Mouse (Mus musculus): ENCODE measurements around the gene Fosl1. TPM values are rescaled to one million over a fixed set of nuclear protein-coding genes. Genes with fewer than 3 reads are reported as not detected.

Fosl1 gene
- total RNA-seq, 2 experiments from 2014 or later = 0.20 TPM; not detected in 1

DNA sequence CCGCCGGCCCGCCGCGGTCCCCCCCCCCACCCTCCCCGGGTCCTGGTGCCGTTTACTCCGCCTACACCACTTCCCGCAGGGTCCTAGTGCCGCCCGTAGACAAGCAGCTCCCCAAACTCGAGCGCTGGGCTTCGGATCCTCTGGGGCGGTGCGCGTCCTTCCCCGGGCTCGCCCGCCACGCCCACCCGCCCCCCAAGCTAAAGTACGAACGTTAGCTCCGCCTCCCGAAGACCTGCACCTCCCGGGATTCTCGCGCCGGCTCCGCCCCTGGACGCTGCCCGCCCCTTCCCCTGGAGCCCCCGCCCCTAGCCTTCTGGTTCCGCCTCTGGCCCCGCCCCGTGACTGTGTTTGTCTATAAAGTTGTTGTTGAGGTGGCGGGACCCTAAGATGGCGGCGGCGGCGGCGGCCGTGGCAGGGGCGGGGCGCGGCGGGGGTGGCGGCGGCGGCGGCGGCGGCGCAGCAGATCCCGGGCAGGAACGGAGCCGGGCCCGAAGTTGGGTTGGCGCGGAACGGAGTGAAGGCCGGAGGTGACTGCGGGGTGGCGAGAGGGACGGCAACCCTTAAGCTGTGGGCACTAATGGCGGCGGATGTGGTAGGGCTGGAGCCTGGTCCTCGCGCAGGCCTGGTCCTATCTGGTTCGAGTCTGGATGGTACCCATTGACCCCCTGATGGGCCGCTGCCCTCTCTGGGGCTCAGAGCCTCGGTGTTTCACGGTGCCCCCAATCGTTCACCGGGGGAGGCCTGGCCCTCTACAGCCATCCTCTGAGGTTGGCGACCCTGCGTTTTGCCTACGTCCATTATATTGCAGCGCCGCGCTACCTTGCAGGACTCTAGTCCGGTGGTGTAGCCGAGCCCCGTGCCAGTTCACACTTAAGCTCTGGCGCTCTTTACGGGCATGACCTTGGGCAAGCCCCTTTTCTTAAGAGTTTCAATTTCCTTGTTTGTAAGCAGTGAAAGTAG is 22.3 kb upstream of the Fosl1 start, which contains the start of the genes Drap1 and AI837181:
Drap1 (minus strand) TSS at position 198 of the 960 bp plus-strand sequence.
AI837181 (plus strand) TSS at position 363 of the 960 bp plus-strand sequence.
- DNase-seq (ENCODE audit: low spot score in 2 of 2) = peak; percentile 90 to 98

DNA sequence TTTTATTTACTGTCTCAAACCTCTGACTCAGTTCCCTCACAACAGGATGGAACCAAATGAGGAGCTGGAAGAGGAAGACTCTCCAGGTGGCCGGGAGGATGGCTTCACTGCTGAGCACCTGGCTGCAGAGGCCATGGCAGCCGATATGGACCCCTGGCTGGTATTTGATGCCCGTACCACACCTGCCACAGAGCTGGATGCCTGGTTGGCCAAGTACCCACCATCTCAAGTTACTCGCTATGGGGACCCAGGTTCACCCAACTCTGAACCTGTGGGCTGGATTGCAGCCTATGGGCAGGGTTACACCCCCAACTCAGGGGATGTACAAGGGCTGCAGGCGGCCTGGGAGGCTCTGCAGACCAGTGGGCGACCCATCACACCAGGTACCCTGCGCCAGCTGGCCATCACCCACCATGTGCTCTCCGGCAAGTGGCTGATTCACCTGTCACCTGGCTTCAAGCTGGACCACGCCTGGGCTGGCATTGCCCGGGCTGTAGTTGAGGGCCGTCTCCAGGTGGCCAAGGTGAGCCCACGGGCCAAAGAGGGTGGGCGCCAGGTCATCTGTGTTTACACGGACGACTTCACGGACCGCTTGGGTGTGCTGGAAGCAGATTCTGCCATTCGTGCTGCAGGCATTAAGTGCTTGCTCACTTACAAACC is 21.3 kb upstream of the Fosl1 start:
- no peak for DNase-seq (ENCODE audit: low spot score in 2 of 2)

DNA sequence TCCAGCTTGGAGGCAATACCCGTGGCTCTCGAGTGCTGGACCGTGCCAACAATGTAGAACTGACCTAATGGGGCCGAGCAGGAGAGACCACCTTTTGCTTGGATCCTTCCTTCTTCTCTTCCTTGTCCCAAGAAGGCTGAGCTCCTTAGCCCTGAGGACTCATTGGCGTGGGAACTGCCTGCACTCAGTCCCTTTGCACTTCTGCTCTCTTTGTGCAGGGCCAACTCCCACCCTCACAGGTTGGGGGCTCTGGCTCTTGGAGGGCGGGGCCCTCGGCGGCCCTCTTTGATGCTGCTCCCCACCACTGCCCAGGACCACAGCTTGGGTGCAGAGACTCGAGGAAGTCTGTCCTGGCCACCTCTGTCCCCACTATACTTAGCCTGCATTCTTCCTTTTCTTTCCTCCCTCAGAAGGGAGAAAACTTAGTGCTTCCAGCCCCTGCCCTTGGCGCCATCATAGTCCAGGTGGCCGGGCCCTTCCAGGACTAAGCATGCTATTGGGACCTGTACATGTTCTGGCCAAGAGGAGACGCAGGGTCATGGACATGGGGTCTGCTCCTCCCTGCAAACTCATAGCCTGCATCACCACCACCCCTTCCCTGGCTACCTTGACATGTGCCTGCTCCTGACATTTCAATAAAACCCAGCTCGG is 20.6 kb upstream of the Fosl1 start:
- DNase-seq (ENCODE audit: low spot score in 2 of 2) = no peak

DNA sequence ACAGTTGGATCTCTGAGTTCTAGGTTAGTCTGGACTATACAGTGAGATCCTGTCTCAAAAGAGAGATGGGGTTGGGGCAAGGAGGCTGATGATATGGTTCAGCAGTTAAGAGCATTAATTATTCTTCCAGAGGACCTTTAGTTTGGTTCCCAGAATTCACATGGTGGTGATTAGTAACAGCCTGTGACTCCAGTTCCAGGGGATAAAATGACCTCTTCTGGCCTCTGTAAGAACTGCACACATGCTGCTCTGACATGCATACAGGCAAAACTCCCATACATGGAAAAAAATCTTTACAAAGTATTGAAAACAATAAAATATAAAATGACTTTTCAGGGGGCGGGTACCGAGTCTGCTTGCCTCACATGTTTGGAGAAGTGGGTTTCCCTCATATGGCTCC is 19.3 kb upstream of the Fosl1 start:
- no peak for DNase-seq (ENCODE audit: low spot score in 2 of 2)

DNA sequence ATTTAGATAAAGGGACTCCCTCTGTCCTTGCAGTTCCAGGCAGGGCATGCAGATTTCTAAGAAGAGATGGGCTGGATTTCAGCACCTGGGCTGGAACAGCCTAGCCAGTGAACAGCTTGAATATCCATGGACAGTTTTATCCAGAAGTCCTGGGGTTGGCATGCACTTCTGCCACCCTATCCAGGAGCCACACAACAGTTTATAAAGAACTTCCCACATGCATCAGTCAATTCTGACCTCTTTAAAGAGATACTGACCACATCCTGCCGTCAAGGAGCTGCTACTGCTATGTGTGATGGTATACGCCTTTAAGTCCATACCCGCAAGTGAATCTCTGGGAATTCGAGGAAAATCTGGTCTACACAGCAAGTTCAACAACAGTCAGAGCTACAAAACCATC is 18.1 kb upstream of the Fosl1 start:
- no peak for DNase-seq (ENCODE audit: low spot score in 2 of 2)

DNA sequence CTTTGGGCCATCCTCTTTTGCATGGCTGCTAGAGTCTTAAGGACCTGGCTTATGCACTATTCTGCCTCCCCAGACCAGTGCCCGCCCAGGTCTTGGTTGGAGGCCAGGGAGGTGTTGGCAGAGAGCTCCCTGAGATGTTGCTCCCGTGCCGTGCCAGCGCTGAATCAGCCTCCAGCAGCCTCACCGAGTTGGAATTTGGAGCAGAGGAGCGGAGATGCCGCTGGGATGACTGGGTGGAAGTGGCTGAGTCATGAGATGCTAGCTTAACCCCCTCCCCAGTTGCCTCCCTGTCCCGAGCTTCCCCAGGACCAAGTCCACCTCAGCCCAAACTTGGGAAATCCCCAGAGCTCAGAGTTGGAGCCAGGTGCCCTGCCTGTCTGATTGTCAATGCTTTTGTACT is 17.5 kb upstream of the Fosl1 start:
- peak in 1 of 2 experiments; percentile 43 for DNase-seq (ENCODE audit: low spot score in 2 of 2)

DNA sequence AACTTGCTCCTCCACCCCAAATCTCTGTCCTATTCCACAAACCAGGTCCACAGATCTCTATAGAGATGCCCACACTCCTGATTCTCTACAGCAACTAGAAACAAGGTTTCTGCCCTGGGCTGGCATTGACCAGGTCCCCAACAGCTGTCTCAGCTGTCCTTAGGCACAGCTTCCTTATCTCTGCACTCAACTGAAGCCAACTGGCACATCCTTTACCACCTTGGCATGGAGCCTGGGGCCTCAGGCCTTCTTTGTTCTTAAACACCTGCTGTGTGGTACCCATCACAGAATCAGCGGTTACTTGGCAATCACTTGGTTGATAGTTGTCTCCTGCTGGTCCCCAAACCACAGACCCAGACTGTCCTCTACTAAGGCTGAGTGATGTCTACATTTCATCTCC is 16.9 kb upstream of the Fosl1 start:
- no peak for DNase-seq (ENCODE audit: low spot score in 2 of 2)

DNA sequence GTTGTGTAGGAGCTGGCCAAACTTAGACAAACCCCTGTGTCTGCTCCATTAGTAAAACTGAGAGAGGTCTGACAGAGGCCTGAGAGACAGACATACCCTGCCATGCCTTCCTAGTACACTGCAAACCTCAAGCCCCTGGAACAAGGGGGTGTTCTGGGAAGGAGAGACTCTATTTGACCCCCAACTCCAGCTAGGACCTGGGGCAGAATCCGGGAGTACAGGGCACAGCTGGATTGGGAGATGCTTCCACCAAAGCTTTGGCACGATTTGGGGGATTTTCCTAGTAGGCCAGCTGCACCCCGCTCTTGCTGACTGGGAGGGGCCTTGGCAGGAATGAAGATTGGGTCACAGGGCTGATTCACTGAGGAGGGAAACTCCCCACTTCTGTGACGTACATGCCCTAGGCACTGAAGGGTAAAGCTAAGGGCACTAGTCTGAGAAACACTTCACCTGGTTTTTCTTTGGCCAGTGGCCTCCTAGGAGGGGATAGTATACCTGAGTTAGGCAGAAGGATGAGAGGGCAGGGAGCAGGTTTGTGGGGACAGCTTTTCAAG is 15.4 kb upstream of the Fosl1 start:
- no peak for DNase-seq (ENCODE audit: low spot score in 2 of 2)

DNA sequence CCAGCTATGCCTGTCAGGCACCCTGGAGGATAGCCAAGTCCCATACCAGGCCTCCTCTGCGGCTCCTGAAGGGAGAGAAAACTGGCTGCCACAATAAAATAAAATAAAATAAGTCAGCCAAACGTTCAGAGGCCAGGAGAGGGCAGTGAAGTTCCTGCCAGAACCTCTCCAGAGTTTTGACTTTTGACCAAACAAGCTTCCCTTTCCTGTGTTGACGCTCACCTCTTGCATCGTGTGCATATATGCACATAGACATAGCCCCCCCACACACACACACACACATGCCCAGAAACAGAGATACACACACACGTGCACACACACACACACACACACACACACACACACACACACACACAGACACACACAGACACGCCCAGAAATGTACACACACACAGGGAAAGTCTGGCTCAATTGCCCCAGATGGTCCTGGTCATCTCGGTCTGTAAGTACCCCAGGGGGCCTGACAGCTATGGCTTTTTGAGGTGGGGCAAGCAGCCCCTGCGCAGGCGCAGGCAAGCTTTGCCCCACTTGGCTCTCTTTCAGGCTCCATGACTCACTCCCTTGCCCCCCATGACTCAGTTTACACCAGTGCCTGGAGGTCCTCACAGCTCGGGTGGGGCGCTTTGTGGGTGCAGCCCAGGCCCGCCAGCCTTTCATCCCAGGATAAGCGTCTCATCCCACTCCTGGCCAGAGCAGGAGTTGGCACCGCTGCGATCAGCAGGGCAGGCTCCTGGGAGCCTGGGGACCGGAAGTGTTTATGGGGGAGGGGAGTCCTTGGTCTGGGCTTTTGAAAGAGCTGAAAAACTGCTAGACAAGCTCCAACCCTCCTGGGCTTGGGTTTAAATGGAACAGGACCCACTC is 14.1 kb upstream of the Fosl1 start:
- peak in 1 of 2 experiments; percentile 29 for DNase-seq (ENCODE audit: low spot score in 2 of 2)

DNA sequence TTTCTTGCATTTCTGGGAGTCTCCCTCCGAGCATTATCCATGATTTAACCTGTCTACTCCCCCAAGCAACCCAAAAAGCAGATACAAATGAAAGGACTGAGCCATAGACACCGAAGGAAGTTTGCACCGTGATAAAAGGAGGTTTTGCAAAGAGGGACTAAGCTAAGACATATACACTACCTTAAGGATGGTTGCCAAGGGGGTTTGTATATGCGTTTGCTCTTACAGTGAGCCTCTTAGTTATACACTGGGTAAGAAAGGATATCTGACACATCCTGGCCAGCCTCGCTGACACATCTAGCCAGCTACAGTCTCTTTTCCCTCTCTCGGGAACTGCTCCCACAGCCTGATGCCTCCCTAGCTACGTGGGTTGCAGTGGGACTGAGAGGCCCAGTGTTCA is 13.4 kb upstream of the Fosl1 start:
- DNase-seq (ENCODE audit: low spot score in 2 of 2) = no peak

DNA sequence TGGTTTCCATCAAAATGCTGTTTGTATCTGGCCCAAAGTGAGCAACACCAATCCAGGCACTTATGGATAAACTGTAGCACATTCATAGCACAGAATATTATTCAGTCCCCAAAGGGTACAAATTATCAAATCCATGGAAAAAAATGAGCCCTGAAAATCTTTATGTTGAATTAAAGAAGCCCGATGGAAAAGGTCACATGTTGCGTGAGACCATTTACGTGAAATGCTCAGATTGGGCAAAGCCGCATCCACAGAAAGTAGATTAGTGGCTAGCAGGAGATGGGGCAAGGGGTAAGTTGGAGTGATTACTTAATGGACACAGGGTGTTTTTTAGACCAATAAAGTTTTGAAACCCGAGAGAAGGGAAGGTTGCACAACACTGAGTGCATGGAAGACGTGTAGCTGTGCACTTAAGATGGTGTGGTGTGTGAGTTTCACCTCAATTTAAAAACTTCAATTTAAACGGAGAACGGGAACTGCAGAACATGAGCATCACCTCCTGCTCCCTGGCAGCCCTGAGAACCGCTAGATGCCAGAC is 2.9 kb upstream of the Fosl1 start:
- no peak for DNase-seq (ENCODE audit: low spot score in 2 of 2)

DNA sequence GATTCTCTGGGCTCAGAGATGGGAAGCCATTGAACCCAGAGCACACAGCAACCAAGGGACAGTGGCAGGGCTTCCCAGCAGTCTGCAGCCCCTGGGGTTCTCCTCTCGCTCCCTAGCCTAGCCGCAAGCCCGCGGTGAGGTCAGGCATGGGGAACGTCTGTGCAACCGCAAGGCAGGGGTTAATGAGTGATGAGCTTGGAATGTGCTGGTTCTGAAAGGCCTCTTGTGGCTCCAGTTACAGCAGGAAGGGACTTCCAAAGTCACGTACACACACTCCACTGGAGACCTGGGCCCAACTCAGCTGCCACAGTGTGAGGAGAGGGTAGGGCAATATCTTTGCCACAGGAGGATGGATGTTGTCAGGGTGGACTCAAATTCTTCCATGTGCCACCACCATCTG is 2.4 kb upstream of the Fosl1 start:
- DNase-seq (ENCODE audit: low spot score in 2 of 2) = no peak

DNA sequence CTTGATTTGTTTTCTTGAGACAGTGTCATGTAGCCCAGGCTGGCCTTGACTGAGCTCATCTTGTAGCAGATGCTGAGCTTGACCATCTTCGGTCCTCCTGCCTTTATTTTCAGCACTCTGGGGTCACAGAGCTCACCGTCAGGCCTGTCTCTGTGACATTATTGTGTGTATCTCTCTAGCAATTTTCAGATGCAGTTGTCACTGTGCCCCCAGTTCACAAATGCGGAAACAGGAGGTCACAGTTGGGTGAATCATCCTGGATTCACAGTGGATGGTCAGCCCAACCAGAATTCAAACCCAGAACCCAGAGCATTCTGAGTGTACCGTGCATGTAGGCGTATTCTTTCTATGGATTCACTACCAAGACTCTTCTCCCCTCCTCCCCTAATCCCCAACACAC is 1.6 kb upstream of the Fosl1 start:
- DNase-seq (ENCODE audit: low spot score in 2 of 2) = no peak

DNA sequence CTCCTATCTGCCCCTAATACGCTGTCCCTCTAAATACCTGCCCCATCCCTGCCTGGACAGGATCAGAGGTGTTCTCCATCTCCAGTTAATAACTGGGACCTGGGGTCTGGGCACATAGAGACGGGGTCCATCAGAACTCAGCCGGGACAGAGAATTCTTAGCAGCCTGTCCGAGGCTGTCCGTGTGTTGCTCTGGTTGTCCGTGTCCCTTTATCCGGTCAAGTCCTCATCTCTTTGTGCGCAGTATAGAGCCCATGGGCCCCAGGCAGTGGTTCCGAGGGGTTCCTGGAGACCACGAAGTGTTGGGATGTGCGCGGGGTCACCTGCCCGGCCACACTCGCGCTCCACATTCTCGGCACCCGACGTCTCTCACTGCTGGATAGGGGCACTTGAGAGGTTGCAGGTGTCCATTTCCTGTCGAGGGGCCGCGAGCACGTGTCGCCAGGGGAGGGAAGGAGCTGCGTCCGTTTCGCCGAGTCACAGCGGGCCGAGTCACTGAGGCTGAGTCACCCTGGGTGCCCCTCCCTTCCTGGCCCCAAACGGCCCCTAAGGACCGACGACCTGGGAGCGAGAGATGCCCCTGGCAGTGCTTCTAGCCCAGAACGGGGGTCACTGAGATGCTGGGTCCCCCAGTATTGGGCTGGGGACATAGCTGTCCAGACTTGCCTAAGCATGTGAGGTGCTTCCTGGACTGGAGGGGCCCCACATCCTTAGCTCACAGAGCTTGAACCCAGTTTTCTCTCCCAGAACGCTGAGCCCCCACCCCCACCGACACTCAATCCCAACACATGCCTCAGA is 1.2 kb downstream of the Fosl1 start:
- no peak for DNase-seq (ENCODE audit: low spot score in 2 of 2)

DNA sequence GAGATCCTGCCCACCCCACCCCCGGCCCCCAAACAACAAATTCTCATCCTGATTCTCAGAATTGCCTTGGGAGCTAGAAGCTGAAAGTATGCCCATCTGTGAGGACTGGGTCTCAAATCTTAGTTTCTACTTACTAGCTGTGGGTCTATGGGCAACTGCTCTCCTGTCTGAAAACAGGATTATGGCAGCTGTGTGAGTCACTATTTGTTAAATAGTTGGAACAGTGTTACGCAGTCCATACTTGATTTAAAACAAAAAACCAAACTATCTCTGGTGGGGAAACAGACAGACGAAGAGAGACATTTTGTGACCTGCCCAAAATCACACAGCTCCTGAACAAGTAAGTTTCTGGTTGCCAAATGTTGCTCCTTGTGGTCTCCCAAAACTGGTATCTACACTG is 2.3 kb downstream of the Fosl1 start:
- no peak for DNase-seq (ENCODE audit: low spot score in 2 of 2)

DNA sequence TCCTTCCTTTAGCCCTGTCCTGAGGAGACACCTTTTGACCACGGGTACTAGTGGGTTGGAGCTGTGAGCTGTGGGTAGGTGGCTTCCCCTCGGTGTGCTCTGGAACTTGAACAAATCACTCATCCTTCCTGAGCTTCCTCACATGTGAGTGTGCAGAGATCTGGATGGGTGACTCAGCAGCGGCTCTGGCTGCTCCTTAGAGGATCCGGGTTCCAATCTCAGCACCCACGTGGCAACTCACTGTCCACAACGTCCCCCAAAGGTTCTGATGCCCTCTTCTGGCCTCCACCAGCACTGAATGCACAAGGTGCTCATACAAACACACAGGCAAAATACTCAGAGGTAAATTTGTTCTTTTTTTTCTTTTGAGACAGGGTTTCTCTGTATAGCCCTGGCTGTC is 4.4 kb downstream of the Fosl1 start:
- no peak for DNase-seq (ENCODE audit: low spot score in 2 of 2)

DNA sequence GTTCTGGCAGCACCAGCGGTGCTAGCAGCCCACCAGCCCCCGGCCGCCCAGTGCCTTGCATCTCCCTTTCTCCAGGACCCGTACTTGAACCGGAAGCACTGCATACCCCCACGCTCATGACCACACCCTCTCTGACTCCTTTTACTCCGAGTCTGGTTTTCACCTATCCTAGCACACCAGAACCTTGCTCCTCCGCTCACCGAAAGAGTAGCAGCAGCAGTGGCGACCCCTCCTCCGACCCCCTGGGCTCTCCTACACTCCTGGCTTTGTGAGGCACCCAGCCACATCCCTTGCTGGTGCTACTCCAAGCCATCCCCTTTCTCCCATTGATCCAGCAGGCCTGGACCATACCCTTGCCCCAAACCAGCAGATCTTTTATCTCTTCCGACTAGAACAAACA is 7.7 kb downstream of the Fosl1 start:
- DNase-seq (ENCODE audit: low spot score in 2 of 2) = no peak

DNA sequence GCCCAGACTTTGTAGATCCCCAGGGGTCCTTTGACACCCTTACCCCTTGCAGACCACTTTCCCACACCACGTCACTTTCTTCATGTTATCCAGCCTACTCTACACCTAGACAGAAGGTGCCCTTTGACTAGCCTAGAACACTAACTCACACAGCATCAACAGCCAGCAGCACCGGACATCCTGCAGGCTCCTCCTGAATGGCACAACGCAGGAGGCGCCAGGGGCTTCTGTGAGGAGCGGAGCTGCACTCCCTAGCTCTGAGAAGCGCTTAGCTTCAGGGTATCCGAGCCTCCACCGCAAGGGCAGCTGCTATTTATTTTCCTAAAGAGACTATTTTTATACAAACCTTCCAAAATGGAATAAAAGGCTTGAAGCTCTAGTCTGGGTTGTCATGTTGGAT is 8.2 kb downstream of the Fosl1 start:
- no peak for DNase-seq (ENCODE audit: low spot score in 2 of 2)

DNA sequence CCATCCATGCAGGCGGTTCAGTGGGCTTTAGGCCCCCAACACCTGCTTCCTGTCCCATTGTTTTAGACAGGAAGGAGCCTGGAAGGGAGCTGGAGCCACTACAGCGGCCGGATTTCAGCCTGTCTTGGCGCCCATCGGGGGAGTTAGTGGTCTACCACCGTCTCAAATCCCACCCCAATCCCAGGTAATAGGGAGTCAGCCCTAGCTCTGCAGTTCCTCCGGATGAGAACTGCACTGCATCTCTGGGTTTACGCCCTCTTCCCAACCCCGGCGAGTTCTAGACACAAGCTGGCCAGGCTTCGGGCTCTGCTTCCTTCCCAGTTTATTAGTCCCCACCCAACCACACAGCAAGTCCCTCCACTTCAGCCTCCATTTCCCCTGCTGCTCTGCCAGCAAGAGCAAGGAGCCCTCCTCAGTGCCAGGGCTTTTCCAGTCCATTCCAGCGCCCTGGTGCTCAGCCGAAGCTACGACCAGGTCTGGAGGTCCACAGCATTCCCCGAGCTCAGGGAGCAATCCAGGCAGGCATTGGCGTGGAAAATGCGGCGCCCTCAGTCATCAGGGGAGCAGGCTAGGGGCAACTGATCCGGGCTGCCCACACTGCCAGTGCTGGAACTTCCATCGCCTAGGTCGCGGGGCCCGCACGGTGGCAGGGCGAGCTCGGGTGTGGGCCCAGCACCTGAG is 9.0 kb downstream of the Fosl1 start:
- no peak for DNase-seq (ENCODE audit: low spot score in 2 of 2)
